Mouse (Mus musculus): Measurements from ENCODE around the gene Slc4a4. TPM values are rescaled to one million over a fixed set of nuclear protein-coding genes. Genes with fewer than 3 reads are reported as not detected.

Gene Slc4a4
- polyA plus RNA-seq, 1 experiment from 2014 or later: 0.98 TPM

DNA sequence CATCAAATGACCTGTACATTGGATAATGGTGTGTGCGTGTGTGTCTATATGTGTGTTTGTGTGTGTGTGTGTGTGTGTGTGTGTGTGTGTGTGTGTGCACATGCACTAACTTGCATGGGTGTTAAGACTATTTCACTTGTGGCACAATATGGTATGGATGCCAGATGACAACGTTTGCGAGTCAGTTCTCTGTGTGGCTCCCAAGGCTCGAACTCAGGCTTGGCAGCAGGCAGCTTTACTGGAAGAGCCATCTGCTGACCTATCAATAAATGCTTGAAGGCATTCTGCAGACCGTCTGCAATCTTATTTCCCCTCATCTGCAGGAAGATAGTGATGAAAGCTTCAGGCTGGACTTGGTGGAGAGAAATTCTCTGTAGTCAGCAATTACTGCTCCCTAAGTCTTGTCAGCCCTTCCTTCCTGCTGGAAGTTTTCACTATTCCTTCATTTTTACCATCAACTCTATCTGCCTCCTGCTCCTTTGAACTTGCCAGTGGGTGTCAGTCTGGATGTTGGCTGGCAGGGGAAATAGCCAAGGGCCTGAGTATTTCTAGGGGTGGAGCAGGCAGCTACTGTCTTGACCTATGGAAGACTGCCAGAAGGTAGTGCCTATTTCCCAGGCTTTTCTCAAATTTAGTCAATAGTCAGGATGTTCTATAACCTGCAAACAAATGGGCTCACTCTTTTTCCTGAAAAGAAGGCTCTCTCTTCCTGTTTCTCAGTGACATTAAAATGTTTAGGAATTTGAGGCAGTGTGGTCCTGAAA, 73.9 kb downstream of the Slc4a4 start:
- H3K4me2 ChIP-seq (ENCODE audit: low read length): no peak overlapping the region
- WGBS: 72% methylated on average over 5 of the region's 5 CpGs
- no peaks in the 10 kb centered on the region for H3K27me3 ChIP-seq (replicated peaks; ENCODE audit: control insufficient read depth, insufficient read depth, low read length)
- no peak overlapping the region for H3K9ac ChIP-seq (ENCODE audit: low read length)
- peak; percentile 17 for DNase-seq (ENCODE audit: low spot score)
- no peak overlapping the region for H3K4me3 ChIP-seq (ENCODE audit: low read depth, low read length)
- H3K9me3 ChIP-seq (replicated peaks; ENCODE audit: control insufficient read depth, low read length): no peaks in the 10 kb centered on the region
- H3K4me1 ChIP-seq (ENCODE audit: control insufficient read depth, insufficient read depth, low read length): no peaks in the 10 kb centered on the region
- ATAC-seq: no peak
- H3K36me3 ChIP-seq (ENCODE audit: control insufficient read depth, insufficient read depth, low read length): no peaks in the 10 kb centered on the region
- no peak overlapping the region for H3K27ac ChIP-seq (ENCODE audit: low read depth, low read length)

DNA sequence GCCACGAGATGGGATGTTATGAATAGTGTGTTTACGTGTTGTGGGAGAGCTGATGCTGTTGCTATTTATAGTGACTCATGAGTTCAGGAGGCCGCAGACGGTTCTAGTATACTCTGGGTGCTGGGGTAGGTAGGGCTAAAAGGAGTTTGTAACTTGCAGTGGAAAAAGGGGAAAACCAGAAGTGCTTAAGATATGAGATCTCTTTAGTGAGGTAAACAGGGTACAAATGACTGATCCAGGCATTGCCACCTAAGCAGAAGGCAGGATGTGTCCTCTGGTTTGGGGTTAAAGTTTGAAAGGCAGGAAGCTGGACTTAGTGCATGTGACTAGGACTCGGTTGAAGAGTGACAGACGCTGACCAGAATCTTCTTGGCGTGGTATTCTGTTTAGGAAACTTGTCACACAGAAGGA, 74.7 kb downstream of the Slc4a4 start:
- H3K4me2 ChIP-seq (ENCODE audit: low read length): no peak overlapping the region
- H3K27ac ChIP-seq (ENCODE audit: low read depth, low read length): no peak overlapping the region
- no peak overlapping the region for H3K4me3 ChIP-seq (ENCODE audit: low read depth, low read length)
- ATAC-seq (no peak), DNase-seq (ENCODE audit: low spot score) (no peak)
- H3K4me1 ChIP-seq (ENCODE audit: control insufficient read depth, insufficient read depth, low read length): no peaks in the 10 kb centered on the region
- H3K36me3 ChIP-seq (ENCODE audit: control insufficient read depth, insufficient read depth, low read length): no peaks in the 10 kb centered on the region
- H3K27me3 ChIP-seq (replicated peaks; ENCODE audit: control insufficient read depth, insufficient read depth, low read length): no peaks in the 10 kb centered on the region
- no peaks in the 10 kb centered on the region for H3K9me3 ChIP-seq (replicated peaks; ENCODE audit: control insufficient read depth, low read length)
- WGBS: 87% methylated on average over 7 of the region's 7 CpGs
- H3K9ac ChIP-seq (ENCODE audit: low read length): no peak overlapping the region

DNA sequence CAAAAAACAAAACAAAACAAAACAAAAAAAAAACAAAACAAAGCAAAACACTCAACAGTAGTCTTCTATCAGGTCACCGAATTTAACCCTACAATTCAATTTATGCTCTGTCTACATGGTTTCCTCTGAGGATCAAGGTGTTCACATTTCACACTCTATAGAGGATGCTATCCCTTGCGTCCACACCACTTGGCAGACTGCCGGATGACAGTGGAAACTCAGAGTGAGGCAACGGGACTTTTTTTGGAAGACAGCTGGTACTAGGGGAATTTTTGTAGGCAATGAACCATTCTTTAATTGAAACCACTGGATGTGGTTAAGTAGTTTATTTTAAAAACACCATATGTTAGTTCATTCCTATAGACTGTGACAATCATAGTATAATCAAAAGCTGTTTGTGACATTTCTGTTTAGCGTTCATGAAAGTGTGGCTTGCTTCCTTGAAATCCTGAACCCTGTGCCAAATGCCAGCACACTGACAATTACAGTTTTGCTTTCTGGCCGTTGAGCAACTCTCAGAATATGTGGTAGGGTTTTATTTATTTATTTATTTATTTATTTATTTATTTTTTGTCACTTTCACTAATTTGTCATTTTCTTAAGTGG, 78.2 kb downstream of the Slc4a4 start:
- no peak overlapping the region for H3K4me2 ChIP-seq (ENCODE audit: low read length)
- no peak overlapping the region for H3K27ac ChIP-seq (ENCODE audit: low read depth, low read length)
- no peaks in the 10 kb centered on the region for H3K4me1 ChIP-seq (ENCODE audit: control insufficient read depth, insufficient read depth, low read length)
- H3K36me3 ChIP-seq (ENCODE audit: control insufficient read depth, insufficient read depth, low read length): no peaks in the 10 kb centered on the region
- H3K9ac ChIP-seq (ENCODE audit: low read length): no peak overlapping the region
- no peak overlapping the region for H3K4me3 ChIP-seq (ENCODE audit: low read depth, low read length)
- DNase-seq (ENCODE audit: low spot score) (no peak), ATAC-seq (no peak)
- H3K27me3 ChIP-seq (replicated peaks; ENCODE audit: control insufficient read depth, insufficient read depth, low read length): no peaks in the 10 kb centered on the region
- 85% methylated on average over 6 of the region's 6 CpGs for WGBS
- no peaks in the 10 kb centered on the region for H3K9me3 ChIP-seq (replicated peaks; ENCODE audit: control insufficient read depth, low read length)

DNA sequence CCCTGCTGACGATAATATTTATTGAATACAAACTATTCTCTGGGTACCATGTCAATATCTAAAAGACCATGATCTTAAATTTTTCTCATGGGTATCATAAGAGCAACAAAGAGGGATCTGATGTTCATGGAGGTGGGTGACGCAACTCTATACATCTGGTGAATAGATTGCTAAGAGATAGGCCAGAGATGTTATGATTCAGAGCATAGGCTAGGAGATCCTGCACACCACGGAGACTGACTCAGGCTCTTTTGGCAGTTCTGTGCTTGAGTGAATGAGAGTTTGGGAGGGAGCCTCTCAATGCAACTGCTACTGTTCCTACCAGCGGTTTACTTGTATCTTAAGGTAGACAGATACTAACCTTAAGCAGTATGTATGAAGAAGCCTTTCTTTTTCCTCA, 79.9 kb downstream of the Slc4a4 start:
- no peak overlapping the region for H3K4me3 ChIP-seq (ENCODE audit: low read depth, low read length)
- no peaks in the 10 kb centered on the region for H3K4me1 ChIP-seq (ENCODE audit: control insufficient read depth, insufficient read depth, low read length)
- H3K36me3 ChIP-seq (ENCODE audit: control insufficient read depth, insufficient read depth, low read length): no peaks in the 10 kb centered on the region
- H3K27me3 ChIP-seq (replicated peaks; ENCODE audit: control insufficient read depth, insufficient read depth, low read length): no peaks in the 10 kb centered on the region
- H3K4me2 ChIP-seq (ENCODE audit: low read length): no peak overlapping the region
- H3K9me3 ChIP-seq (replicated peaks; ENCODE audit: control insufficient read depth, low read length): no peaks in the 10 kb centered on the region
- no peak overlapping the region for H3K9ac ChIP-seq (ENCODE audit: low read length)
- no peak for DNase-seq (ENCODE audit: low spot score)
- ATAC-seq: no peak
- 92% methylated on average over 4 of the region's 4 CpGs for WGBS
- H3K27ac ChIP-seq (ENCODE audit: low read depth, low read length): no peak overlapping the region

DNA sequence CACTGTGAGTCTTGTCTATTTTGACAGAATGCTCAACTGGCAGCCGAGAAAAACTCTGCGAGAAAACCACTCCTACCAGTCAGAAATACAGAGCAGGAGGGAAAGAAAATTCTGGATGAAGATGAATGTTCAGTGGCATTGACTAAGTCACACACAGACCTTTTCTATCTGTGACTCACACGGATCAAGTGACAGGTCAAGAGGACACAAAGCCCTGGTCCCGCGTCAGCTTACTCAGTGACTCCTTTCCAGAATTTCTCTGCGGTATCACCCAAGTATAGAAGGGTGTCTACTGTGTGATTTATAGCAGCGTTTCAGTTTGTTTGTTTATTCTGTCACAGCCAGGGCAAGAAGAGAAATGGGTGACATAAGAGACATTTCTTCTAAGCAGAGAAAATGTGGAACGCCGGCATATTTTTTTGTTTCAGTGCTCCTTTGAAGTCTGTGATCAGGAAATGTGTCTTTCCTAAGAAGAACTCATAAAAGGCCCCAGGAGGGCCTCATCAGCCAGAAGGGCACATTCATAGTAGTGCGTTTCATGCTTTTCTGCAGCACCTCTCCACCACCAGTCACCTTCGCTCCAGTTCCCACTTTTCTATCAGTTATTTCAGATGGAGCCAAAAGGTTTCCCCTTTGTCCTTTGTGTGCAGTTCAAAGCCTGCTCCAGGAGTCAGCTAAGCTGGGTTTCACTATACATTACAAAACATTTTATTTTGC, 82.5 kb downstream of the Slc4a4 start:
- H3K4me3 ChIP-seq (ENCODE audit: low read depth, low read length): no peak overlapping the region
- DNase-seq (ENCODE audit: low spot score): no peak
- no peaks in the 10 kb centered on the region for H3K27me3 ChIP-seq (replicated peaks; ENCODE audit: control insufficient read depth, insufficient read depth, low read length)
- ATAC-seq: no peak
- no peak overlapping the region for H3K27ac ChIP-seq (ENCODE audit: low read depth, low read length)
- no peak overlapping the region for H3K9ac ChIP-seq (ENCODE audit: low read length)
- no peaks in the 10 kb centered on the region for H3K36me3 ChIP-seq (ENCODE audit: control insufficient read depth, insufficient read depth, low read length)
- no peaks in the 10 kb centered on the region for H3K4me1 ChIP-seq (ENCODE audit: control insufficient read depth, insufficient read depth, low read length)
- no peaks in the 10 kb centered on the region for H3K9me3 ChIP-seq (replicated peaks; ENCODE audit: control insufficient read depth, low read length)
- no peak overlapping the region for H3K4me2 ChIP-seq (ENCODE audit: low read length)
- 63% methylated on average over 11 of the region's 11 CpGs for WGBS

GRCm38 (mm10) chr5:88971554-88971953, 84.9 kb downstream of the Slc4a4 start:
- no peaks in the 10 kb centered on the region for H3K36me3 ChIP-seq (ENCODE audit: control insufficient read depth, insufficient read depth, low read length)
- no peaks in the 10 kb centered on the region for H3K4me1 ChIP-seq (ENCODE audit: control insufficient read depth, insufficient read depth, low read length)
- DNase-seq (ENCODE audit: low spot score) (no peak), ATAC-seq (no peak)
- no peak overlapping the region for H3K9ac ChIP-seq (ENCODE audit: low read length)
- H3K4me2 ChIP-seq (ENCODE audit: low read length): no peak overlapping the region
- no peak overlapping the region for H3K4me3 ChIP-seq (ENCODE audit: low read depth, low read length)
- no peak overlapping the region for H3K27ac ChIP-seq (ENCODE audit: low read depth, low read length)
- H3K9me3 ChIP-seq (replicated peaks; ENCODE audit: control insufficient read depth, low read length): no peaks in the 10 kb centered on the region
- H3K27me3 ChIP-seq (replicated peaks; ENCODE audit: control insufficient read depth, insufficient read depth, low read length): no peaks in the 10 kb centered on the region

DNA sequence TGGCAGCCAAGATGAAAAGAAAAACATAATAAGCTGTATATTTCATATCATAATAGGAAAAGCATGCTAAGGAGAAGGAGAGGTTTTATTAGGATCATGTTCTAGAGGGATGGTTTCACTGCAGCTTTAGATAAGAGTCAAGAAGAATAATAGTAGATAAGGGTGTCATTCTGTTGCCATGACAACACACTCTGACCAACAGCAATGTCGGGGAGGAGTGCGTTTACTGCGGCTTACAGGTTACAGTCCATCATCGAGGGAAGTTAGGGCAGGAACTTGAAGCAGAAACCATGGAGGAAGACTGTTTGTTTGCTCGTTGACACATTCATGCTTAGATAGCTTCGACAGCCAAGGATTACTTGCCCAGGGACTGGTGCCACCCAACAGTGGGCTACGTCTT, 85.7 kb downstream of the Slc4a4 start:
- H3K36me3 ChIP-seq (ENCODE audit: control insufficient read depth, insufficient read depth, low read length): no peaks in the 10 kb centered on the region
- ATAC-seq (no peak), DNase-seq (ENCODE audit: low spot score) (no peak)
- no peaks in the 10 kb centered on the region for H3K9me3 ChIP-seq (replicated peaks; ENCODE audit: control insufficient read depth, low read length)
- no peak overlapping the region for H3K4me3 ChIP-seq (ENCODE audit: low read depth, low read length)
- H3K27ac ChIP-seq (ENCODE audit: low read depth, low read length): no peak overlapping the region
- H3K9ac ChIP-seq (ENCODE audit: low read length): no peak overlapping the region
- no peaks in the 10 kb centered on the region for H3K27me3 ChIP-seq (replicated peaks; ENCODE audit: control insufficient read depth, insufficient read depth, low read length)
- H3K4me1 ChIP-seq (ENCODE audit: control insufficient read depth, insufficient read depth, low read length): no peaks in the 10 kb centered on the region
- WGBS: 82% methylated on average over 7 of the region's 7 CpGs
- H3K4me2 ChIP-seq (ENCODE audit: low read length): no peak overlapping the region

- Histone ChIP-seq H3K36me3 (ENCODE audit: control insufficient read depth, insufficient read depth, low read length) (no peaks in the 10 kb centered on the region), H3K27me3 (replicated peaks; ENCODE audit: control insufficient read depth, insufficient read depth, low read length) (no peaks in the 10 kb centered on the region), H3K9ac (ENCODE audit: low read length) (no peak overlapping the region), H3K4me2 (ENCODE audit: low read length) (no peak overlapping the region), H3K9me3 (replicated peaks; ENCODE audit: control insufficient read depth, low read length) (no peaks in the 10 kb centered on the region), H3K4me1 (ENCODE audit: control insufficient read depth, insufficient read depth, low read length) (no peaks in the 10 kb centered on the region), H3K4me3 (ENCODE audit: low read depth, low read length) (no peak overlapping the region), H3K27ac (ENCODE audit: low read depth, low read length) (no peak overlapping the region)
- ATAC-seq (no peak), DNase-seq (ENCODE audit: low spot score) (no peak)
- 75% methylated on average over 1 of the region's 1 CpGs for WGBS
Observed at GRCm38 (mm10) chr5:88973130-88973529, 86.5 kb downstream of the Slc4a4 start.

GRCm38 (mm10) chr5:88975694-88976093, 89.1 kb downstream of the Slc4a4 start:
- DNase-seq (ENCODE audit: low spot score) (no peak), ATAC-seq (no peak)
- Histone ChIP-seq H3K9me3 (replicated peaks; ENCODE audit: control insufficient read depth, low read length) (no peaks in the 10 kb centered on the region), H3K4me3 (ENCODE audit: low read depth, low read length) (no peak overlapping the region), H3K27ac (ENCODE audit: low read depth, low read length) (no peak overlapping the region), H3K27me3 (replicated peaks; ENCODE audit: control insufficient read depth, insufficient read depth, low read length) (no peaks in the 10 kb centered on the region), H3K4me2 (ENCODE audit: low read length) (no peak overlapping the region), H3K4me1 (ENCODE audit: control insufficient read depth, insufficient read depth, low read length) (no peaks in the 10 kb centered on the region), H3K36me3 (ENCODE audit: control insufficient read depth, insufficient read depth, low read length) (no peaks in the 10 kb centered on the region), H3K9ac (ENCODE audit: low read length) (no peak overlapping the region)

Data from forebrain, embryonic 14.5 days (tissue).